Mouse (Mus musculus) thymus, postnatal 4 days (tissue): ENCODE measurements around the gene Lpar1.
"Not testable (repeated sequence)": the region's sequence is repeated elsewhere in the genome, so short reads cannot be mapped to it uniquely, and the experiment has no call there.

Experiments
- DNase-seq: peaks from one replicate; pipeline ENCODE4 v3.0.0; 2021

Lpar1 gene

GRCm38 (mm10) chr4:58543171-58543570, 10.5 kb downstream of the Lpar1 start:
- DNase-seq, result no peak

DNA sequence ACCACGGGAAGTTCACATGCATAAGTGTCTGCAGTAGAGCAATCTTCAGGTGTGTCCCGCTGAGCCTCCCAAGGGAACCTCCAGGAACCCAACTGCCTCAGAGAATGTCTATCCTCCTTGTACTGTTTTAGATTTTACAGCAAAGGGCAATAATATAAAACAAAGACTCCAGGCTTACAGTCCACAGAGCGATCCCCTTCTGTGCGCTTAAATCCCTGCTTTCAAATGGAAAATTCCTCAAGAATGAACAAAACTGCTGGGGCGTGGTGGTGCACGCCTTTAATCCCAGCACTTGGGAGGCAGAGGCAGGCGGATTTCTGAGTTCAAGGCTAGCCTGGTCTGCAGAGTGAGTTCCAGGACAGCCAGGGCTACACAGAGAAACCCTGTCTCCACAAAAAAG, 11.0 kb downstream of the Lpar1 start:
- DNase-seq, result not testable (repeated sequence)

GRCm38 (mm10) chr4:58540841-58541240, 12.9 kb downstream of the Lpar1 start:
- no peak for DNase-seq

DNA sequence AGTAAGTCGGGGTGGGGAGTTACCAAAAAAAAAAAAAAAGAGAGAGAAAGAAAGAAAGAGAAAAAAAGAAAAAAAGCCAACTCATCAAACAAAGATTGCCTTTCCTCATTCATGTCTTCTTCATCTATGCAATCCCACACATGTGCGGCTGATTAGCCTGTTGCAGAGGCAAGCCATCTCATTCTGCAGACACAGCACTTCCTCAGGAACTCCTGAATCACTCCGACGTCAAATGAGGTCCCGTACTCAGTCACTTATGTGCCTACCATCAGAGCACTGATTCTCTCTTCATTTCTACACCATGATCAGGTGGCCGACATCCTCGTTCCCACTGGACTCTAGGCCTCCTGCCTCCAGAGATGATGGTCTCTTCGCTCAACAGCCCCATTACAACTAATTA, 13.3 kb downstream of the Lpar1 start:
- DNase-seq, result no peak

DNA sequence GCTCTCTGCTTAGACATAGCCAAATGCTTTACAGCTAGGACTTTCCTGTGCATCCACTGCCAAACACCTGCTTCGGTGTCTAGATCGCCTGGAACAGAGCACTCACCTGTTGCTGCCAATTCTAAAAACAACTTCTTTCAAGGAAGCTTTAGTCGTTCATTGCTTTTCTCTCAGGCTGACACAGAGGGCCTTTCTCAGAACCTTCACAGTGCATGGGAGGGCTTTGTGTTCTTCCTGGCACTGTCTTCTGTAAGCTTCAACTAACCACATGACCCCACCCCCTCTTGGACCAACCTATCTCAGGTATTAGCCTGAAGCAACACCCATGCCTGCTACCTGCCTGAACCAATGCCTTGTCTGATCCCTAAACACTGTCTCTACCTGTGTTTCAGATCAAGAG, 15.0 kb downstream of the Lpar1 start:
- DNase-seq, result no peak

DNA sequence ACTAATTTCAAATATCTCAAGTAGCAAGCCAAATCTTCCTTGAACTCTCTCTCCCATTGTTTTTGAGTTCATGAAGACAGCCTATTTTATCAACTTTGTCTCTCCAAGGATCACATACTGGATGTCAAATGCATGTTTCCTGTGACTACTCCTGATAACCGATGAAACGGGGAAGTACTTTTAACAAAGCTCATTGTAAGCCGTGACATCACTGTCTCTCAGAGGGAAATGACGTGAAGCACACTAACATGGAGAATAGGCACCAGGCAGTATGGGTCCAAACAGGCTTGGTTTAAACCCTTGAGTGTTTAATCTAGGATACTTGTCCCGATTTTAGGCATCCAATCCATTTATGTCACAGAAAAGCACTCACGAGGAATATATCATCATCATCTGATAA, 17.9 kb downstream of the Lpar1 start:
- DNase-seq, result no peak

GRCm38 (mm10) chr4:58534726-58535350, 18.9 kb downstream of the Lpar1 start:
- no peak for DNase-seq

DNA sequence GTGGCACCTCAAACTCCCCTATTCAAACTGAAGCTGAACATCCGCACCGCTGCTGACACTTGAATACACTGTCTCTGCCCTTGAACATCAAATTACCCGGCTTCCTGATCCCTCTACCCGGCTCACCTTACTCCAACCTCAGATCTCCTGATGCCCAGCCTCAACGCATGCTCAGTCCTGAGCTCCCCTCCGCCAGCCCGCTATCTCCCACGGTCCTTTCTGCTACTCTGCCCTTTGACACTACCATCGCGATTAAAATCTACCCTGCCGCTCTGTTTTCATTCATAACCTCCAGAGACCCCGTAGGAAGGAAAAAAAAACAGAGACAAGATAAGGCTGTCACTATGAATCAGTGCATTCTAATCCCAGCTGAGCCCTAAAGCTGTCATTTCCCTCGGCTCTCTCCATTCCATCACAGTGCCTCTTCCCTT, 19.5 kb downstream of the Lpar1 start:
- no peak for DNase-seq

DNA sequence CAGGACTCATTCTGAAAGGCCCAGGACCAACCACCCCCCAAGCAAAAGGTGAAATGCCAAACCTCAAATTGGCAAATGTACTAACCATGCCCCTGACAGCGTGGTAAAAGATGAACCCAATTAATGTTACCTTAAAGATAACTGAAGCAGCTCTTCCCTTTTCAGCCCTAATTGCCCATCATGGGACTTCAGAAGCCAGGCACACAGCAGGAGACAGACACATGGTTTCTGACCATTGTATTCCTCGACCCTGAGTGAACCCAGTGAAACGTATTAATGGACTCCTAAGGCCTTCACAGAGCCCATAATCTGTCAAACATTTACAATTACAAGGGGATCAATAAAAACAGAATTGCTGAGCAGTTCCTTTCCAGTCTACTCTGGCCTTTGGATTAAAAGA, 20.2 kb downstream of the Lpar1 start:
- no peak for DNase-seq

GRCm38 (mm10) chr4:58532326-58532725, 21.4 kb downstream of the Lpar1 start:
- DNase-seq, result no peak

- DNase-seq, result no peak
Observed at GRCm38 (mm10) chr4:58530706-58531105, 23.0 kb downstream of the Lpar1 start.

- DNase-seq, result no peak
Observed at GRCm38 (mm10) chr4:58530279-58530678, 23.4 kb downstream of the Lpar1 start.

- DNase-seq, result no peak
Observed at GRCm38 (mm10) chr4:58527852-58528251, 25.8 kb downstream of the Lpar1 start.

GRCm38 (mm10) chr4:58521137-58521536, 32.6 kb downstream of the Lpar1 start:
- DNase-seq, result no peak

DNA sequence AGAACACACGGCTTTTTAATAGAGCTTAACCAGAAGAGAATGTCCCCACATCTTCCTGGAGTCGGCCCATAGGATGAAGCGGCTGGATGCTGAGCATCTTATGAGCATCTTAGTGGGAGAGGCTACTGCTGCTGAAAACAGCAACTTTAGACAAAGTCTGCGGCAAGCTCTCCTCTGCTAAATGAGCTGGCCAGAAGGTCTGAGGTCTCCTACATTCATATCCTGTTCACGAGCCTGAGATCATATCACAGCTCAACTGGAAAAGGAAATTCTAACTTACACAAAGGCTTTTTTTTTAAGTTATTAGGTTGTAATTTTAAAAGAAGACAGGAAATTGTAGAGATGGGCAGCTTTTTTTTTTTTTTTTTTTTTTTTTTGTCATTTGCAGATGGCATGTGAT, 33.2 kb downstream of the Lpar1 start:
- DNase-seq, result no peak

GRCm38 (mm10) chr4:58519891-58520290, 33.8 kb downstream of the Lpar1 start:
- DNase-seq, result no peak

GRCm38 (mm10) chr4:58518215-58518988, 35.3 kb downstream of the Lpar1 start:
- DNase-seq, result no peak

DNA sequence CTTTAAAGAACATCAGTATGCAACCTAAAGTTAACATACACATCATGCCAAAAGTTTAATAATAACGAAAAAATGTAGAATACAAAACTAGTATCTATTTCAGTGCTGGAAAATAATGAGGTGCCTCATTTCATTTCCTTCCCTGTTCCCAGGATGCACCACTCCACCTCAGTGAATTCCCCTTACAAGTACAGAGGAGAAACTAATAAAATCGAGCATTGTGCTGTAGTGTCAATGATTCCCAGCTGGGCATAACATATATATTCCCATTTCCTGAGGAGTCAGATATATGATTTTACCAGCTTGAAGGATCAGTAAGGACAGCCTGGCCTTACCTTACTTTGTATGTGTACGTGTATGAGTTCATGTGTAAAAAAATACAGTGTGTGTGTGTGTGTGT, 36.9 kb downstream of the Lpar1 start:
- no peak for DNase-seq

DNA sequence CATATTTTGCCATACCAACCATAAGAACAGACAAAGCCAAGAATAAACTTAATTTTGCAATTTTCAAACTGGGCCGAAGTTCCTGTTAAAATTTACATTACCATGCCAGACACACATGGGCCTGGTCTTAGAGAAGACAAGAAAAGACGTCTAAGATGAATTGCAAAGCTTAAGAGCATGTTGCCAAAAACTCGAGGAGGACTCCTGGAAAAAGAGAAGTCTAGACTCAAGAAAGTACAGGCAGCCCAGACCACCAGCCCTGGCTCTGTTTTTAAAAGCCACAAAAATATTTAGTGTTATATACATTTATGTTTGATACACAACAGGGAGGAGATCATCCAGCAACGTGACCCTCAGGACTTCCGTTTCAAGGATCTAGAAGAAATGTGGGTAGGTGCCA, 37.5 kb downstream of the Lpar1 start:
- DNase-seq, result no peak

GRCm38 (mm10) chr4:58511554-58511953, 42.1 kb downstream of the Lpar1 start:
- DNase-seq, result no peak

- no peak for DNase-seq
Observed at GRCm38 (mm10) chr4:58508833-58509232, 44.9 kb downstream of the Lpar1 start.

- no peak for DNase-seq
Observed at GRCm38 (mm10) chr4:58507536-58507935, 46.2 kb downstream of the Lpar1 start.

GRCm38 (mm10) chr4:58506539-58507527, 46.9 kb downstream of the Lpar1 start:
- no peak for DNase-seq
